Mouse (Mus musculus) CH12.LX (cell line): ENCODE measurements around the gene Arl15. TPM values are rescaled to one million over a fixed set of nuclear protein-coding genes. Genes with fewer than 3 reads are reported as not detected.

ENCODE experiments used
- DNase-seq: peaks from one replicate; pipeline ENCODE4 v3.0.0-alpha.2; 2013; ENCODE audit errors: extremely low read depth
- H3K27ac ChIP-seq: 2 replicates; pipeline ENCODE4 v1.5.1; 2012; ENCODE audit warnings: low read depth, mild to moderate bottlenecking, control low read depth, moderate library complexity; ENCODE audit not compliant: insufficient read depth
- H3K27me3 ChIP-seq: replicated peaks from 2 replicates; pipeline ENCODE3; 2012; ENCODE audit warnings: inconsistent platforms
- H3K36me3 ChIP-seq, 2 experiments: replicated peaks in 1 of 2; 2 replicates each; pipeline versions ENCODE3 to v1.6.1; 2012; ENCODE audit warnings: inconsistent platforms in 1 of 2, low read length in 1 of 2, mild to moderate bottlenecking in 1 of 2, mixed read lengths in 1 of 2, moderate library complexity in 1 of 2; ENCODE audit not compliant: control insufficient read depth in 1 of 2, insufficient read depth in 1 of 2
- H3K4me1 ChIP-seq, 2 experiments: 2 replicates each; pipeline ENCODE4 v1.6.1; 2012; ENCODE audit warnings: inconsistent platforms in 1 of 2, moderate library complexity in 1 of 2; ENCODE audit not compliant: insufficient read depth in 2 of 2, control insufficient read depth in 1 of 2
- H3K4me2 ChIP-seq: 2 replicates; pipeline ENCODE4 v1.6.1; 2012; ENCODE audit warnings: low read depth, mild to moderate bottlenecking, control low read depth; ENCODE audit not compliant: poor library complexity, insufficient read depth, severe bottlenecking
- H3K4me3 ChIP-seq, 3 experiments: fragments of 150-350 bp in 1 of 3; sonication (generic) in 1 of 3; replicated peaks in 1 of 3; 2 replicates each; pipeline versions ENCODE3 to v1.5.1; 2011 to 2012; ENCODE audit warnings: low read depth in 2 of 3, low read length in 2 of 3, mild to moderate bottlenecking in 2 of 3, moderate library complexity in 2 of 3, control low read depth in 1 of 3, improper control_type of control experiment in 1 of 3, inconsistent platforms in 1 of 3, mixed read lengths in 1 of 3; ENCODE audit not compliant: poor library complexity in 1 of 3
- H3K79me2 ChIP-seq: replicated peaks from 2 replicates; pipeline ENCODE4 v1.6.1; 2012; ENCODE audit warnings: mild to moderate bottlenecking, moderate library complexity; ENCODE audit not compliant: control insufficient read depth, poor library complexity, insufficient read depth, severe bottlenecking; ENCODE audit errors: extremely low read depth
- H3K9ac ChIP-seq: 2 replicates; pipeline ENCODE4 v1.6.1; 2012; ENCODE audit warnings: low read depth, mild to moderate bottlenecking, control low read depth, moderate library complexity; ENCODE audit not compliant: insufficient read depth
- H3K9me3 ChIP-seq: replicated peaks from 2 replicates; pipeline ENCODE3; 2012; ENCODE audit warnings: low read length, inconsistent platforms, mixed read lengths
- BHLHE40 ChIP-seq: IDR thresholded peaks from 2 replicates; pipeline ENCODE4 v1.6.1; 2011; ENCODE audit warnings: mild to moderate bottlenecking, low read depth, low read length, improper control_type of control experiment
- CHD2 ChIP-seq: IDR thresholded peaks from 2 replicates; pipeline ENCODE4 v1.6.1; 2011; ENCODE audit warnings: low read length, improper control_type of control experiment
- E2F4 ChIP-seq: IDR thresholded peaks from 2 replicates; pipeline ENCODE4 v1.6.1; 2011; ENCODE audit warnings: low read depth, low read length, improper control_type of control experiment; ENCODE audit not compliant: insufficient replicate concordance
- ETS1 ChIP-seq: conservative IDR thresholded peaks from 2 replicates; pipeline ENCODE4 v1.6.1; 2012; ENCODE audit warnings: low read depth, mild to moderate bottlenecking, inconsistent platforms, low read length, improper control_type of control experiment, moderate library complexity
- GABPA ChIP-seq: IDR thresholded peaks from 2 replicates; pipeline ENCODE4 v1.6.1; 2012; ENCODE audit warnings: low read depth, low read length, improper control_type of control experiment, inconsistent platforms; ENCODE audit not compliant: insufficient replicate concordance
- HCFC1 ChIP-seq: IDR thresholded peaks from 2 replicates; pipeline ENCODE4 v1.6.1; 2012; ENCODE audit warnings: low read depth, mild to moderate bottlenecking, inconsistent platforms, low read length, improper control_type of control experiment
- JUN ChIP-seq: IDR thresholded peaks from 2 replicates; pipeline ENCODE4 v1.6.1; 2011; ENCODE audit warnings: low read depth, mild to moderate bottlenecking, low read length, improper control_type of control experiment, moderate library complexity; ENCODE audit not compliant: insufficient read depth
- MAFK ChIP-seq: IDR thresholded peaks from 2 replicates; pipeline ENCODE4 v1.6.1; 2011; ENCODE audit warnings: low read length, improper control_type of control experiment; ENCODE audit not compliant: insufficient replicate concordance
- MAX ChIP-seq: IDR thresholded peaks from 2 replicates; pipeline ENCODE4 v1.6.1; 2011; ENCODE audit warnings: low read length, improper control_type of control experiment
- MAZ ChIP-seq: IDR thresholded peaks from 2 replicates; pipeline ENCODE4 v1.6.1; 2012; ENCODE audit warnings: low read depth, mild to moderate bottlenecking, inconsistent platforms, low read length, improper control_type of control experiment, moderate library complexity
- MYC ChIP-seq: IDR thresholded peaks from 2 replicates; pipeline ENCODE4 v1.6.1; 2011; ENCODE audit warnings: low read depth, mild to moderate bottlenecking, improper control_type of control experiment, low read length
- NRF1 ChIP-seq: IDR thresholded peaks from 2 replicates; pipeline ENCODE4 v1.6.1; 2014; ENCODE audit warnings: low read depth, mild to moderate bottlenecking, inconsistent platforms, low read length, improper control_type of control experiment, moderate library complexity
- PAX5 ChIP-seq: IDR thresholded peaks from 2 replicates; pipeline ENCODE4 v1.6.1; 2012; ENCODE audit warnings: low read length, inconsistent platforms, mixed read lengths
- POLR2A ChIP-seq: IDR thresholded peaks from 2 replicates; pipeline ENCODE4 v1.6.1; 2011; ENCODE audit warnings: low read depth, mild to moderate bottlenecking, improper control_type of control experiment, low read length
- RCOR1 ChIP-seq: conservative IDR thresholded peaks from 2 replicates; pipeline ENCODE4 v1.6.1; 2012; ENCODE audit warnings: low read depth, mild to moderate bottlenecking, inconsistent platforms, low read length, improper control_type of control experiment
- SIN3A ChIP-seq: IDR thresholded peaks from 2 replicates; pipeline ENCODE4 v1.6.1; 2012; ENCODE audit warnings: low read length, improper control_type of control experiment, inconsistent platforms
- SMC3 ChIP-seq: IDR thresholded peaks from 2 replicates; pipeline ENCODE4 v1.6.1; 2011; ENCODE audit warnings: low read depth, low read length, improper control_type of control experiment
- TBP ChIP-seq: conservative IDR thresholded peaks from 2 replicates; pipeline ENCODE4 v1.6.1; 2011; ENCODE audit warnings: low read depth, low read length, improper control_type of control experiment
- UBTF ChIP-seq: IDR thresholded peaks from 2 replicates; pipeline ENCODE4 v1.6.1; 2012; ENCODE audit warnings: low read depth, mild to moderate bottlenecking, inconsistent platforms, low read length, improper control_type of control experiment, moderate library complexity
- USF2 ChIP-seq: conservative IDR thresholded peaks from 2 replicates; pipeline ENCODE4 v1.6.1; 2011; ENCODE audit warnings: low read depth, low read length, improper control_type of control experiment
- ZMIZ1 ChIP-seq: IDR thresholded peaks from 2 replicates; pipeline ENCODE4 v1.6.1; 2012; ENCODE audit warnings: low read depth, mild to moderate bottlenecking, inconsistent platforms, low read length, improper control_type of control experiment
- dilution Hi-C: fragments of 300-500 bp; cut with MboI; formaldehyde crosslinking; loops from 2 replicates; pipeline ENCODE4 v1.14.3; 2020; ENCODE audit warnings: low sequenced_read_pairs; ENCODE audit not compliant: extremely low pct_unique_long_range_greater_than_20kb, extremely low pct_ligation_motif_present
- in situ Hi-C: fragments of 300-500 bp; cut with MboI; formaldehyde crosslinking; loops from 3 replicates; pipeline ENCODE4 v1.14.3; 2019; ENCODE audit warnings: low sequenced_read_pairs, low pct_ligation_motif_present, low pct_unique_long_range_greater_than_20kb, mixed read lengths
- polyA plus RNA-seq: library from polyadenylated mRNA; unstranded; fragments of >175 nt; gene quantifications from 2 replicates; pipeline ENCODE4 v1.2.1, GENCODE M21; 2012; ENCODE audit warnings: low read depth; ENCODE audit not compliant: insufficient read length
- total RNA-seq, 2 experiments: library from RNA; depleted of rRNA; stranded (reverse); fragments of 300-350 nt in 1 of 2; fragments of >200 nt in 1 of 2; gene quantifications; 2 replicates each; pipeline ENCODE4 v1.2.3; 2012 to 2014

Arl15 gene
- total and polyA plus RNA-seq, 3 experiments: 2.2 to 5.2 (median 4.8) TPM

DNA sequence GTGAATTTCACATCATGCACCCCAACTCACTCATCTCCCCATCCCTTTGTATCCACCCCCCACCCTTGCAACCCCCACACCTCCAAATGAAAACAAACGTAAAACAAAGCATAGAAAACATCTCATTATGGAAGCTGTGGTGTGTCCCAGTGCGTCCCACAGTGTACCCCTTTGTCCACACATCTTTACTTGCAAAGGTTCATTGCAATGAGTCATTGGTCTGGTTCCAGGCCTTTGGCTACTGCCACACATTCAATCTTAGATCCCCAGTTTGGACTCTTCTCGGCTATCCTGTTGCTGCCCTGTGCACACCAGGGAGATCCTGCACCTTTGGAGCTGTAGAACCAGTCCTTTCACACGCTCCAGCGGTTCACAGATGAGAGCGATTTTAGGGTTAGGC lies 41.6 kb downstream of the Arl15 start:
- TF ChIP-seq PAX5 (no peak), MYC (no peak), POLR2A (no peak)
- Histone ChIP-seq H3K4me1 (no peaks in the 10 kb centered on the region), H3K9ac (no peak overlapping the region), H3K4me2 (no peak overlapping the region), H3K79me2 (peaks cover 3% of the 10 kb centered on the region), H3K4me3 (no peak overlapping the region), H3K36me3 (peaks cover 0 to 16% of the 10 kb centered on the region in 2 experiments), H3K27ac (no peak overlapping the region), H3K9me3 (peaks cover 4% of the 10 kb centered on the region), H3K27me3 (no peaks in the 10 kb centered on the region)
- DNase-seq: no peak
- dilution Hi-C loops (no loop called here), in situ Hi-C loops (no loop called here)

- dilution Hi-C loops (no loop called here), in situ Hi-C loops (no loop called here)
- Histone ChIP-seq H3K36me3 (peaks cover 0 to 10% of the 10 kb centered on the region in 2 experiments), H3K9ac (no peak overlapping the region), H3K4me3 (no peak overlapping the region), H3K4me2 (no peak overlapping the region), H3K9me3 (no peaks in the 10 kb centered on the region), H3K79me2 (no peaks in the 10 kb centered on the region; the same call in 1 of the 2 replicates), H3K27me3 (no peaks in the 10 kb centered on the region), H3K27ac (no peak overlapping the region), H3K4me1 (peaks cover 0 to 19% of the 10 kb centered on the region in 2 experiments; a peak in 1 of 4 replicates)
- TF ChIP-seq UBTF (no peak), ETS1 (no peak), E2F4 (no peak), MYC (no peak), SIN3A (no peak), MAZ (no peak), ZMIZ1 (no peak), RCOR1 (no peak), MAFK (no peak), HCFC1 (no peak), USF2 (no peak), TBP (no peak), MAX (no peak), CHD2 (no peak), NRF1 (no peak), GABPA (no peak), BHLHE40 (no peak), JUN (no peak), SMC3 (no peak)
- DNase-seq: no peak
Observed at GRCm38 (mm10) chr13:113838601-113839576, 44.6 kb downstream of the Arl15 start.
